In the genomic region with DNA sequence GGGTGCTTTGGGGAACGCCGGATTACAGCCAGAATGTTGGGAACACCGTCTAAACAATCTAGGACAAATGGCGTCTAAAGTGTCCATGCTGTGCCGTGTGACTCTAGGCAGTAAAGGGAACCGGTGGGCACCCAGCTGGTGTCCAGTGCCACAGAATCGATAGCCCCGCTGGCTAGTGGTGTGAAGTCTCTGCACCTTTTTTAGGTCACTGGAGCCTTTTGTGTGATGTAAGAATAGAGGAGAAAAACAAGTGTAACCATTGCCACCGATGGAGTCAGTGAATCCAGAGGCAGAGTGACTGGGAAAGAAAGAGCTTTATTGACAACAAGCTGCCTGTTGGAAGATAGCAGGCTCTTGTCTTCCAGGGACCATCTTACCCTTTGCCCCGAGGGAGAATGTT, we compare ENCODE assay signal across 17 mouse cellular contexts. TPM values are rescaled to one million over a fixed set of nuclear protein-coding genes. Genes with fewer than 3 reads are reported as not detected.
DNase-seq lines count a peak whose midpoint lies in the region; ATAC-seq lines count a peak whose summit lies in the region.
"Had no signal": no experiment of that assay in that cellular context is flagged by ENCODE, and none has a peak within 500 bp of the region (broad histone marks: within the 10 kb centered on the region; RNA-seq: fewer than 3 reads in every experiment).

No protein-coding gene starts in this region.

- H3K4me1 ChIP-seq in kidney, embryonic 16.5 days (ENCODE audit: insufficient read depth, low read length) = no peaks in the 10 kb centered on the region
- peaks cover 2% of the 10 kb centered on the region for H3K4me1 ChIP-seq in midbrain, embryonic 16.5 days (ENCODE audit: control insufficient read depth, insufficient read depth, low read length)
- H3K4me1 ChIP-seq in midbrain, embryonic 13.5 days (replicated peaks) = peaks cover 5% of the 10 kb centered on the region; the same call in 1 of the 2 replicates

- DNase-seq in heart, adult 11 months = peak; percentile 81
- no peak for DNase-seq in heart, postnatal 25 days (ENCODE audit: low spot score)
- no peak for DNase-seq in kidney, postnatal 4 days
- peak; percentile 20 for DNase-seq in retina, embryonic 14.5 days (ENCODE audit: low spot score)
- no peak for DNase-seq in layer of hippocampus, adult 9-10 months (ENCODE audit: low spot score)
- DNase-seq: adrenal gland, postnatal 25 days; cerebellum, adult 11 months; cerebellum, postnatal 25 days; gastrocnemius, adult 2 months; heart, postnatal 10 days; lung, postnatal 10 days; right cerebral cortex, postnatal 4 days had no signal

- no peak overlapping the region for H3K9ac ChIP-seq in kidney, embryonic 16.5 days (replicated peaks; ENCODE audit: low read length)
- H3K9ac ChIP-seq in midbrain, embryonic 16.5 days (ENCODE audit: low read depth, low read length) = no peak overlapping the region
- no peak overlapping the region for H3K9ac ChIP-seq in midbrain, embryonic 13.5 days (replicated peaks)
- H3K9ac ChIP-seq: limb, embryonic 13.5 days had no signal

- no peak overlapping the region for H3K4me3 ChIP-seq in kidney, embryonic 16.5 days (ENCODE audit: low read length)
- no peak overlapping the region for H3K4me3 ChIP-seq in midbrain, embryonic 16.5 days (ENCODE audit: low read depth, low read length)
- H3K4me3 ChIP-seq in midbrain, embryonic 13.5 days (replicated peaks) = no peak overlapping the region
- H3K4me3 ChIP-seq: gastrocnemius, adult 2 months; limb, embryonic 13.5 days had no signal

- no peaks in the 10 kb centered on the region for H3K9me3 ChIP-seq in kidney, embryonic 16.5 days (ENCODE audit: low read length)
- no peaks in the 10 kb centered on the region for H3K9me3 ChIP-seq in midbrain, embryonic 16.5 days (replicated peaks; ENCODE audit: control insufficient read depth, low read length, poor library complexity, severe bottlenecking)
- no peaks in the 10 kb centered on the region for H3K9me3 ChIP-seq in midbrain, embryonic 13.5 days
- H3K9me3 ChIP-seq: limb, embryonic 13.5 days had no signal

- no peak overlapping the region for H3K4me2 ChIP-seq in kidney, embryonic 16.5 days (replicated peaks; ENCODE audit: low read depth, low read length)
- H3K4me2 ChIP-seq in midbrain, embryonic 16.5 days (ENCODE audit: low read length) = no peak overlapping the region
- H3K4me2 ChIP-seq in midbrain, embryonic 13.5 days (replicated peaks) = no peak overlapping the region
- H3K4me2 ChIP-seq: heart, embryonic 11.5 days; limb, embryonic 13.5 days had no signal

- peak overlapping the region; percentile 13; the same call in 1 of the 2 replicates for H3K27ac ChIP-seq in kidney, embryonic 16.5 days (ENCODE audit: low read length)
- H3K27ac ChIP-seq in midbrain, embryonic 16.5 days (ENCODE audit: low read length) = no peak overlapping the region
- no peak overlapping the region for H3K27ac ChIP-seq in midbrain, embryonic 13.5 days
- H3K27ac ChIP-seq: gastrocnemius, adult 2 months; limb, embryonic 13.5 days had no signal

- 41% methylated on average over 10 of the region's 10 CpGs for WGBS in kidney, embryonic 16.5 days
- 37% methylated on average over 10 of the region's 10 CpGs for WGBS in midbrain, embryonic 16.5 days
- whole genome bisulfite sequencing in midbrain, embryonic 13.5 days = 52% methylated on average over 10 of the region's 10 CpGs

- no peak for ATAC-seq in kidney, embryonic 16.5 days (ENCODE audit: low FRiP score, low TSS enrichment)
- ATAC-seq in midbrain, embryonic 16.5 days = peak; percentile 4; the same call in 1 of the 2 replicates
- ATAC-seq in midbrain, embryonic 13.5 days = no peak

- intact Hi-C loops in heart, postnatal 25 days (cut with DNase I) = no loop called here

- H3K36me3 ChIP-seq in kidney, embryonic 16.5 days (ENCODE audit: insufficient read depth, low read length) = no peaks in the 10 kb centered on the region
- no peaks in the 10 kb centered on the region for H3K36me3 ChIP-seq in midbrain, embryonic 16.5 days (ENCODE audit: control insufficient read depth, insufficient read depth, low read length)
- H3K36me3 ChIP-seq in midbrain, embryonic 13.5 days = no peaks in the 10 kb centered on the region
- H3K36me3 ChIP-seq: limb, embryonic 13.5 days had no signal

- H3K27me3 ChIP-seq in kidney, embryonic 16.5 days (ENCODE audit: insufficient read depth, low read length) = no peaks in the 10 kb centered on the region
- H3K27me3 ChIP-seq in midbrain, embryonic 16.5 days (ENCODE audit: control insufficient read depth, insufficient read depth, low read depth, low read length) = no peaks in the 10 kb centered on the region
- no peaks in the 10 kb centered on the region for H3K27me3 ChIP-seq in midbrain, embryonic 13.5 days
- H3K27me3 ChIP-seq: limb, embryonic 13.5 days had no signal

RNA-seq across cellular contexts. Expression of gene Myo6, which starts 44.6 kb away (rescaled TPM):
- 10 to 100 TPM; 13.8 to 14.6 TPM for total RNA-seq in heart, postnatal 25 days (2021)
- 62.6 and 70.7 TPM in 2 replicates for polyA plus RNA-seq in kidney, embryonic 16.5 days (2015; fragmentation: Nextera tagmentation; extraction: Ambion mirVana)
- polyA plus RNA-seq in midbrain, embryonic 16.5 days (2015; fragmentation: Nextera tagmentation; extraction: Ambion mirVana) = 20.3 and 22.7 TPM in 2 replicates
- 15.4 and 17.1 TPM in 2 replicates for polyA plus RNA-seq in midbrain, embryonic 13.5 days (2015; fragmentation: Nextera tagmentation; extraction: Ambion mirVana)

Comparison
In these comparisons a context has a peak if more than half of its experiments do, and no peak if none do; other contexts are left out.
1. DNase-seq: peak in heart, adult 11 months (single experiment) and retina, embryonic 14.5 days (single experiment); none in heart, postnatal 25 days (single experiment), kidney, postnatal 4 days (0 of 2) and layer of hippocampus, adult 9-10 months (single experiment).